Mouse (Mus musculus) forebrain, embryonic 15.5 days (tissue): ENCODE data around the gene Rnf224. TPM values are rescaled to one million over a fixed set of nuclear protein-coding genes. Genes with fewer than 3 reads are reported as not detected.
A peak's percentile ranks its signal among the peaks of the same experiment; 100 is the strongest.

ENCODE experiments used
- ATAC-seq: fragments of 200-750 bp; cut with Nextera tagmentation; replicated peaks from 2 replicates; pipeline ENCODE4 v1.8.0; 2017; ENCODE audit warnings: mild to moderate bottlenecking, moderate TSS enrichment, moderate library complexity
- H3K27ac ChIP-seq: fragments of 300-500 bp; sonication (generic); replicated peaks from 2 replicates; pipeline ENCODE4 v1.5.1; 2015; ENCODE audit warnings: mild to moderate bottlenecking, inconsistent platforms
- H3K27me3 ChIP-seq: fragments of 300-500 bp; sonication (generic); 2 replicates; pipeline ENCODE4 v1.6.1; 2015; ENCODE audit warnings: inconsistent platforms
- H3K36me3 ChIP-seq: fragments of 300-500 bp; sonication (generic); 2 replicates; pipeline ENCODE4 v1.6.1; 2015; ENCODE audit warnings: mild to moderate bottlenecking, inconsistent platforms
- H3K4me1 ChIP-seq: fragments of 300-500 bp; sonication (generic); 2 replicates; pipeline ENCODE4 v1.6.1; 2015; ENCODE audit warnings: inconsistent platforms
- H3K4me2 ChIP-seq: fragments of 300-500 bp; sonication (generic); replicated peaks from 2 replicates; pipeline ENCODE4 v1.6.1; 2015; ENCODE audit warnings: mild to moderate bottlenecking, inconsistent platforms
- H3K4me3 ChIP-seq: fragments of 300-500 bp; sonication (generic); 2 replicates; pipeline ENCODE4 v1.5.1; 2015; ENCODE audit warnings: mild to moderate bottlenecking, inconsistent platforms
- H3K9ac ChIP-seq: fragments of 300-500 bp; sonication (generic); replicated peaks from 2 replicates; pipeline ENCODE4 v1.6.1; 2015; ENCODE audit warnings: mild to moderate bottlenecking, inconsistent platforms
- H3K9me3 ChIP-seq: fragments of 300-500 bp; sonication (generic); 2 replicates; pipeline ENCODE4 v1.6.1; 2016; ENCODE audit warnings: inconsistent platforms
- WGBS: fragments of 180-500 bp; shearing (Covaris S2); methylation state at CpG from one replicate; pipeline ENCODE4 v1.1.7; 2015; ENCODE audit warnings: mixed read lengths; 5-methylcytosine and 5-hydroxymethylcytosine counted together
- polyA plus RNA-seq: library from polyadenylated mRNA; unstranded; fragments of >200 nt; fragmentation: Nextera tagmentation; extraction: Ambion mirVana; gene quantifications from 2 replicates; pipeline ENCODE4 v1.2.1, GENCODE M21; 2015

Gene Rnf224
- polyA plus RNA-seq, 1 experiment from 2014 or later, result not detected

DNA sequence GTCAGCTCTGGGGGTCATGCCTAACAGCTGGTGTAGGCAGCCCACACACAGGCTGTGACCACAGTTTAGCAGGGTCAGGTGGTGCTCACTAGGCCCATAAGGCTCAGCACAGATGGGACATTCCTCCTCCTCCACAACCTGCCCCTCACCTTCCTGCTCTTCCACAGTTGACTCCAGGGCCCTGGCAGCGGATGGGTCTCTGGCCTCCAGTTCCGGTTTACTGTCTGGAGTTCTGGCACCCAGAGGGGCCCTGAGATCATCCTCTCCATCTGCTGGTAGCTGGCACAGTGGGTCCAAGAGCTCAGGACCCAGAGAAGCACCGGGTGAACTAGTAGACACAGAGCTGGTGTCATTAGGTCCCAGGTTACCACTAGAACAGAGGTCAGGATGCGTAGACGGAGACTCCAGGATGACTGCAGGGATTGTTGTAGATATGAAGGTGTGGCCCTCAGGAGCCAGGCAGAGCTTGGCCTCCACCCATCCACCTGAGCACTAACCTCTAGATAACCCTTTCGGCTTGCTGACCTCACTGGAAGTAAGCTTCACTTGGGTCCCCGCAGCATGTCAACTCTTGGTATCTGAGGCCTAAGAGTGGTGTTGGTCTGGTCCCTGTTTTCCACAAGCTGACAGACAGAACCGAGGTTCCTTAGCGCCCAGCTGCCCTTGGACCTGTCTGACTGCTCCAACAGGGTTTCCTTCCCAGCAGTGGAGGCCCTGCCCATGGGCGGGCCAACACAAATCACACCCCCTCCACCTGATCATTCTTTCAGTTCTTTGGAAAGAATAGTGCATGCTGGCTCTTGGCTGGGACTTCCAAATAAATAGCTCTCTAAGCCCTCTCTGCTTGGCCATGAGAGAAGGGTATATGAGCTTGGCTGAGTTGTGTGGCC lies 9.8 kb upstream of the Rnf224 start, which contains the start of gene AL732309.1:
Gene AL732309.1, minus strand, starts transcription at position 681 of the 890 bp plus-strand sequence.
- H3K27me3 ChIP-seq, result no peaks in the 10 kb centered on the region
- H3K4me2 ChIP-seq, result no peak within 1 kb of the TSS
- H3K9ac ChIP-seq, result no peak within 1 kb of the TSS
- ATAC-seq, result no peak
- no peak within 1 kb of the TSS for H3K4me3 ChIP-seq
- 90% methylated on average over 10 of the region's 10 CpGs for WGBS
- peaks cover 19% of the 10 kb centered on the region for H3K4me1 ChIP-seq
- no peak within 1 kb of the TSS for H3K27ac ChIP-seq
- H3K36me3 ChIP-seq, result peaks cover 35% of the 10 kb centered on the region
- no peaks in the 10 kb centered on the region for H3K9me3 ChIP-seq

DNA sequence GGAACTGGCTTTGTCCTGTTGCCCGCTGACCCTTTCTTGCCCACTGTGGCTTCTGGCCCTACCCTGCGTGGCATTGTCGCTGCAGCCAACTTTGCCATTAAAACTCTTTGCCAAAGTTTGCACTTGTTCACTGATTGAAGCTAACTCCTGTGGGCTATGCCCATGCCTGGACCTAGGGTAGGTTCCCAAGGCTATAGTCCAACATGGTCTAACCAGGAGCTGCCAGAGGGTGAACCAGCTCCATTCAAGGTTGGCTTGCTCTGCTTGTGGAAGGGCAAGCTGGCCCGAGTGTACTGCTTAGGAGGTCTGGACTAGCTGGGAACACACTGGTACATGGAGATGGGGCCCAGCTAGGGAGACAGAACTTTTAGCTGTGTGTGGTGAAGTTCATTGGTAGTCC lies 7.6 kb upstream of the Rnf224 start:
- Histone ChIP-seq H3K4me1 (peaks cover 29% of the 10 kb centered on the region), H3K36me3 (peaks cover 24% of the 10 kb centered on the region), H3K4me2 (no peak overlapping the region), H3K27me3 (no peaks in the 10 kb centered on the region), H3K4me3 (no peak overlapping the region), H3K9ac (no peak overlapping the region), H3K27ac (no peak overlapping the region), H3K9me3 (no peaks in the 10 kb centered on the region)
- WGBS, result 91% methylated on average over 4 of the region's 4 CpGs
- no peak for ATAC-seq

GRCm38 (mm10) chr2:25243342-25243741 lies 6.8 kb upstream of the Rnf224 start:
- peaks cover 29% of the 10 kb centered on the region for H3K4me1 ChIP-seq
- H3K27me3 ChIP-seq, result no peaks in the 10 kb centered on the region
- ATAC-seq, result no peak
- no peak overlapping the region for H3K27ac ChIP-seq
- no peaks in the 10 kb centered on the region for H3K9me3 ChIP-seq
- peak overlapping the region; percentile 91 for H3K4me2 ChIP-seq
- H3K4me3 ChIP-seq, result peak overlapping the region; percentile 59
- WGBS, result 77% methylated on average over 8 of the region's 8 CpGs
- H3K9ac ChIP-seq, result peak overlapping the region; percentile 73
- H3K36me3 ChIP-seq, result peaks cover 21% of the 10 kb centered on the region; the same call in 1 of the 2 replicates

- Histone ChIP-seq H3K4me2 (peak within 1 kb of the TSS; percentile 91), H3K9ac (peak within 1 kb of the TSS; percentile 73), H3K36me3 (peaks cover 12% of the 10 kb centered on the region; the same call in 1 of the 2 replicates), H3K27ac (peak within 1 kb of the TSS; percentile 77), H3K9me3 (no peaks in the 10 kb centered on the region), H3K27me3 (peaks cover 5% of the 10 kb centered on the region; the same call in 1 of the 2 replicates), H3K4me3 (peak within 1 kb of the TSS; percentile 59), H3K4me1 (peaks cover 29% of the 10 kb centered on the region)
- under 1% methylated on average over 57 of the region's 59 CpGs for WGBS
- peak; percentile 49 for ATAC-seq
Measured at GRCm38 (mm10) chr2:25242101-25242506, 5.5 kb upstream of the Rnf224 start, which contains the start of the genes Rnf208 and Cysrt1. Gene Rnf208 (plus strand): TSS chr2:25242255. Gene Cysrt1 (minus strand): TSS chr2:25242452.

- H3K9ac ChIP-seq, result peak overlapping the region; percentile 73
- H3K4me3 ChIP-seq, result peak overlapping the region; percentile 59
- peak overlapping the region; percentile 77 for H3K27ac ChIP-seq
- H3K4me1 ChIP-seq, result peaks cover 29% of the 10 kb centered on the region
- peak; percentile 15; the same call in 1 of the 2 replicates for ATAC-seq
- H3K27me3 ChIP-seq, result peaks cover 5% of the 10 kb centered on the region; the same call in 1 of the 2 replicates
- peak overlapping the region; percentile 91 for H3K4me2 ChIP-seq
- peaks cover 9% of the 10 kb centered on the region; the same call in 1 of the 2 replicates for H3K36me3 ChIP-seq
- 17% methylated on average over 6 of the region's 6 CpGs for WGBS
- H3K9me3 ChIP-seq, result no peaks in the 10 kb centered on the region
Measured at GRCm38 (mm10) chr2:25241438-25241775, 4.8 kb upstream of the Rnf224 start.

DNA sequence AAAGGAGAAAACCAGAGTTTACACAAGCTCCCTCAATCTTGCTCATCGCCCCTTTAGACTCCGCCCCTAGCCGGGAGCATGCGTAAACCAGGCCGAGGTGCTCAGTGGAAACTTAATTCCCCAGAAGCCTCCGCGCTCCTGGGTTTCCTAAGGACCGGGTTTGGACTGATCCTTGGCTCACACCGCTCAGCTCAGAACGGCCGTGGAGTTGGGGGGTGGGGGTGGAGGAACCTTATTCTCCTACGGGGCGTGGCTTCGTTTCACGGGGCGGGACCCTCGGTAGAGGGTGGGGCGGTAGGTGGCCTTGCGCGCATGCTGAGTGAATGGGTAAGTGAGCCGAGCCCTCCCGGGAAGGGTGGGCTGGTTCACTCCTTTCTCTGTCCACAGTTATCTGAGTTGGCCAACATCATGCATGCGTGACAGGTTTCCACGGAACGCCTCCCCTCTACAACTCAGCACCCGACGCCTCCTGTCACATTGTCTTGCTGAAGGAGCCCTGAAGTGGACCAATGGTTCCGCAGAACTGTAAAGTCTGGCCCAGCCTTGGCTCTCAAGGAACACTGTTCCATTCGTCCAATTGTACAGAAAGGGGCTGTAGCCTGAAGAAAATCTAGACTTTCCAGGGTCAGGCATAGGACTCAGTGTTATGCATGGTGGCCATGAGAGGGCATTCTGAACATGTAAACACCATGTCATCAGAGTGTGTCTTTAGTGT lies 4.3 kb upstream of the Rnf224 start:
- Histone ChIP-seq H3K4me3 (peak overlapping the region; percentile 59), H3K27me3 (peaks cover 5% of the 10 kb centered on the region; the same call in 1 of the 2 replicates), H3K27ac (peak overlapping the region; percentile 77), H3K36me3 (peaks cover 4% of the 10 kb centered on the region; the same call in 1 of the 2 replicates), H3K4me1 (peaks cover 29% of the 10 kb centered on the region), H3K4me2 (peak overlapping the region; percentile 91), H3K9ac (peak overlapping the region; percentile 49), H3K9me3 (no peaks in the 10 kb centered on the region)
- peak; percentile 84 for ATAC-seq
- under 1% methylated on average over 29 of the region's 29 CpGs for WGBS

DNA sequence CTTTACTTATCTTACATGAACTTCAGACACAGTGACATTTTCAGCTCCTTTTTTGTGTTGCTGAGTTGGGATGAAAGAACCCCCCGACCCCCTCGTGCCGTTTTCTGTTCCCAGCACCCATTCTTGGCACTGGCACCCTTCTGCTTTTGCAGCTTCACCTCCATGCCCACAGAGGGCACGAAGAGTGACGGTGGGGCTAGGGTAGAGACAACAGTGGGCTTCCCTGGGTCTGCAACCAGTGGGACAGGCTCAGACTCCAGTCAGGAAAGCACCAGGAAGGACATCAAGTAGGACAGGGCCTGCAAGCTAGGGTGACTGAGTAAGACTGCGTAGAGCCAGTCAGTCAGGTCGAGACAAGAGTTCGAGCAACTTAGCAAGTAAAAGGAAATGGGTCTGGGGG lies 3.7 kb upstream of the Rnf224 start:
- peak overlapping the region; percentile 91 for H3K4me2 ChIP-seq
- H3K9ac ChIP-seq, result peak overlapping the region; percentile 49
- peak overlapping the region; percentile 77; the same call in 1 of the 2 replicates for H3K27ac ChIP-seq
- peaks cover 5% of the 10 kb centered on the region; the same call in 1 of the 2 replicates for H3K27me3 ChIP-seq
- H3K4me3 ChIP-seq, result peak overlapping the region; percentile 59
- no peaks in the 10 kb centered on the region for H3K36me3 ChIP-seq
- no peaks in the 10 kb centered on the region for H3K9me3 ChIP-seq
- H3K4me1 ChIP-seq, result peaks cover 29% of the 10 kb centered on the region
- ATAC-seq, result peak; percentile 33
- 42% methylated on average over 8 of the region's 8 CpGs for WGBS

DNA sequence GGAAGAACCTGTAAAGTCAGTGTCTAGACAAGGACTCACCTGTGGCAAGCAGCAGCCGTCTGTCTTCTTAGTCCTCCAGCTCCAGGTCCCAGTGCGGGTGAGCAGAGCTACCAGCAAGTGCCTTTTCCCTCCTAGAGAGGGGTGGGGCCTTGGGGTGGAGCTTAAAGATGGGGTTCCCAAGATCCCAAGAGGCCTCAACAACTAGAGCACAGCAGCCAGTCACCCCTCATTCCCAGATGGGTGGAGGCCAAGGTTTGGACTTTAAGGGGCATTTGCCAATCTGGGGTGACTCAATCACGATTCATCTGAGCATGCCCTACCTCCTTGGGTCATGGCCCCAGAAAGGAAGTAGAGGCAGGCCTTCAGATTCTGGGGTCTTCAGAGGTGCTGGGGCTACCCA lies 3.2 kb upstream of the Rnf224 start:
- no peak overlapping the region for H3K9ac ChIP-seq
- H3K4me1 ChIP-seq, result peaks cover 29% of the 10 kb centered on the region
- no peak overlapping the region for H3K4me3 ChIP-seq
- H3K36me3 ChIP-seq, result no peaks in the 10 kb centered on the region
- H3K4me2 ChIP-seq, result no peak overlapping the region
- H3K27ac ChIP-seq, result no peak overlapping the region
- H3K27me3 ChIP-seq, result peaks cover 5% of the 10 kb centered on the region; the same call in 1 of the 2 replicates
- WGBS, result 89% methylated on average over 3 of the region's 3 CpGs
- no peaks in the 10 kb centered on the region for H3K9me3 ChIP-seq
- ATAC-seq, result no peak

DNA sequence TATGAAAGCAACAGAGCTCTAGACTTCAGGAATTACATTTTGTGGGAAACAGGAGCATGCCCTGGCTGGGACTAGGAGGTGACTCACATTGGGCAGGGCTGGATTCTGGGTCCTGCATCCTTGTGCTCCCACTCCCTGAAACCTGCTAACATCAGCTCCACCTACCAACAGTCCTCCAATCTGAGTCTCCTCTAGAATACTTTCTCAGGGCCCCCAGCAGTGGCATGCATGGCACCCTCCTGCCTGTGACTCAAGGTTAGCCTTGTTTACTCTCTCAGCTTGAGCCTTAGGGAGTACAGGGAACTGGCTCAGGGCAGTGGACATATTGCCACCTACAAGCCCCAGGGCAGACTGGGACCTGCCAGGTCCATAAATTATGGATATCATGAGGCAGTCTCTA lies 1.5 kb upstream of the Rnf224 start:
- Histone ChIP-seq H3K4me1 (peaks cover 21% of the 10 kb centered on the region), H3K4me2 (no peak overlapping the region), H3K36me3 (no peaks in the 10 kb centered on the region), H3K9ac (no peak overlapping the region), H3K27me3 (peaks cover 5% of the 10 kb centered on the region; the same call in 1 of the 2 replicates), H3K9me3 (no peaks in the 10 kb centered on the region), H3K27ac (no peak overlapping the region), H3K4me3 (no peak overlapping the region)
- ATAC-seq, result no peak

GRCm38 (mm10) chr2:25237522-25237921 lies 935 bp upstream of the Rnf224 start:
- no peak for ATAC-seq

DNA sequence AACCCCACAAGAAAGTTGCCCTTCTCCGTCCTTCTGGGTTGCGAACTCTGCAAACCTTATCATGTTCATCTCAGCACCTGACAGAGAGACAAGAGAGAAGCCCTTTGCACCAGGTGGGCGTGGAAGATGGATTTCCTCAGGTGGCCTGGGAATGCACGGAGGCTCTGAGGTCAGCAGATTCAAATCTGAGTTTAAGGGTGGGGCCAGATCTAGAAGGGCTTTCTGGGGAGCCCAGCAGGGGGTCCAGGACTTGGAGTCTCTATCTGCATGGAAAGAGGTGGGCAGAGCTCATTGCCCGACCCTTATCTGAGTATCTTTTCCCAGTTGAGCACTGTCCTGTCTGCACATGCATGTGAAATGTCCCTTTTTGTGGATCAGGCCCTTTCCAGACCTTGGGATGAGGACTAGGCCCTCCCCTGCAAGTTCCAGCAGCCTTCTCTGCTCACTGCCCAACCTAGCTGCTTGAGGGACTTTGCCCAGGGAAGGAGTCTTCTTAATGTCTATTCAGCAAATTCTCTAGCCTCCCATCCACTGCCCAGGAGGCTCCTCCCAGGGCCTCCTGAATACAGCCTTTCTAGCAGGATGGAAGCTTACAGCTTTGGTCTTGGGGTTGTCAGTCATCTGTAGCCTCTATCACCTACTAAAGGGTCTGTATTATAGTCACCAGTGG lies 1.9 kb downstream of the Rnf224 start:
- Histone ChIP-seq H3K4me2 (no peak overlapping the region), H3K27ac (no peak overlapping the region), H3K4me3 (no peak overlapping the region), H3K4me1 (no peaks in the 10 kb centered on the region), H3K9me3 (no peaks in the 10 kb centered on the region), H3K27me3 (peaks cover 5% of the 10 kb centered on the region; the same call in 1 of the 2 replicates), H3K9ac (no peak overlapping the region), H3K36me3 (no peaks in the 10 kb centered on the region)
- no peak for ATAC-seq
- 78% methylated on average over 5 of the region's 5 CpGs for WGBS

More at GRCm38 (mm10) chr2:25237522-25237921, 935 bp upstream of the Rnf224 start:
- H3K27ac ChIP-seq, result no peak overlapping the region
- H3K4me2 ChIP-seq, result no peak overlapping the region
- no peaks in the 10 kb centered on the region for H3K9me3 ChIP-seq
- 71% methylated on average over 4 of the region's 4 CpGs for WGBS
- no peak overlapping the region for H3K4me3 ChIP-seq
- no peaks in the 10 kb centered on the region for H3K36me3 ChIP-seq
- peaks cover 5% of the 10 kb centered on the region; the same call in 1 of the 2 replicates for H3K27me3 ChIP-seq
- H3K9ac ChIP-seq, result no peak overlapping the region
- H3K4me1 ChIP-seq, result peaks cover 15% of the 10 kb centered on the region
